Mouse (Mus musculus) embryonic facial prominence, embryonic 14.5 days (tissue): Measurements from ENCODE around the gene Ceacam9. TPM values are rescaled to one million over a fixed set of nuclear protein-coding genes. Genes with fewer than 3 reads are reported as not detected.
"Not testable (repeated sequence)": the region's sequence is repeated elsewhere in the genome, so short reads cannot be mapped to it uniquely, and the experiment has no call there.

Experiments used
- ATAC-seq: fragments of 200-750 bp; cut with Nextera tagmentation; 2 replicates; pipeline ENCODE4 v1.8.0; 2017; ENCODE audit warnings: low read depth, moderate number of reproducible peaks, moderate TSS enrichment
- DNase-seq: peaks from one replicate; pipeline ENCODE4 v3.0.0-alpha.2; 2015; ENCODE audit warnings: low spot score
- H3K27ac ChIP-seq: fragments of 300-500 bp; sonication (generic); replicated peaks from 2 replicates; pipeline ENCODE4 v1.5.1; 2014; ENCODE audit warnings: low read depth, mild to moderate bottlenecking, low read length, moderate library complexity
- H3K27me3 ChIP-seq: fragments of 300-500 bp; sonication (generic); replicated peaks from 2 replicates; pipeline ENCODE4 v1.6.1; 2014; ENCODE audit warnings: low read length; ENCODE audit not compliant: control insufficient read depth, insufficient read depth
- H3K36me3 ChIP-seq: fragments of 300-500 bp; sonication (generic); 2 replicates; pipeline ENCODE4 v1.6.1; 2014; ENCODE audit warnings: low read length, mixed read lengths; ENCODE audit not compliant: control insufficient read depth, insufficient read depth
- H3K4me1 ChIP-seq: fragments of 300-500 bp; sonication (generic); 2 replicates; pipeline ENCODE4 v1.6.1; 2014; ENCODE audit warnings: antibody characterized with exemption, low read length; ENCODE audit not compliant: control insufficient read depth, insufficient read depth
- H3K4me2 ChIP-seq: fragments of 300-500 bp; sonication (generic); 2 replicates; pipeline ENCODE4 v1.6.1; 2014; ENCODE audit warnings: low read depth, mild to moderate bottlenecking, low read length, moderate library complexity, mixed read lengths
- H3K4me3 ChIP-seq: fragments of 300-500 bp; sonication (generic); 2 replicates; pipeline ENCODE4 v1.5.1; 2014; ENCODE audit warnings: low read depth, mild to moderate bottlenecking, low read length
- H3K9ac ChIP-seq: fragments of 300-500 bp; sonication (generic); 2 replicates; pipeline ENCODE4 v1.6.1; 2014; ENCODE audit warnings: low read depth, mild to moderate bottlenecking, low read length, moderate library complexity, mixed read lengths
- H3K9me3 ChIP-seq: fragments of 300-500 bp; sonication (generic); 2 replicates; pipeline ENCODE4 v1.6.1; 2016; ENCODE audit warnings: low read length; ENCODE audit not compliant: control insufficient read depth
- WGBS: fragments of 180-500 bp; shearing (Covaris S2); extraction: QIAGEN DNeasy Blood & Tissue Kit; methylation state at CpG from one replicate; pipeline ENCODE4 v1.1.7; 2014; 5-methylcytosine and 5-hydroxymethylcytosine counted together
- polyA plus RNA-seq: library from polyadenylated mRNA; unstranded; fragments of >200 nt; fragmentation: Nextera tagmentation; extraction: Ambion mirVana; gene quantifications from 2 replicates; pipeline ENCODE4 v1.2.1, GENCODE M21; 2014

Gene Ceacam9
- not detected in 2 replicates for polyA plus RNA-seq

DNA sequence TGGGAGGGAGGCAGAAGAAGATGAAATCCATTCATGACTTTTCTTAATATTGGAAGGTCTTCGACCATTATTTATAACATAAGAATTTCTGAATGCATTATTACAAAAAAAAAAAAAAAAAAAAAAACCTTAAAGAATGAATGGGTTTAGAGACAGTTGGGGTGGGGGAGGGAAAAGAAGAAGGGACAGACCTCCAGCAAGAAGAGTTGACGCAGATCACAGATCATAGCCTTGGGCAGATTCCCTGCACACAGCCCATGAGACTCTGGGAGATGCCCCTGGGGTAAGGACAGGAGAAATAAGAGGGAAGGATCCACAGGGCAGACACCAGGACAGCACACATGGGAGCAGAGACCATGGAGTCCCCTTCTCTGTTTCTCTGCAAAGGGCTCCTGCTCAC is at the start of gene Ceacam9:
Ceacam9 (plus strand) TSS at position 301 of the 400 bp plus-strand sequence.
- H3K9ac ChIP-seq = no peak within 1 kb of the TSS
- H3K27me3 ChIP-seq = no peaks in the 10 kb centered on the region
- no peaks in the 10 kb centered on the region for H3K4me1 ChIP-seq
- no peaks in the 10 kb centered on the region for H3K9me3 ChIP-seq
- H3K36me3 ChIP-seq = no peaks in the 10 kb centered on the region
- no peak within 1 kb of the TSS for H3K27ac ChIP-seq
- no peak for DNase-seq
- no peak for ATAC-seq
- WGBS = 74% methylated on average over 2 of the region's 2 CpGs
- no peak within 1 kb of the TSS for H3K4me3 ChIP-seq
- no peak within 1 kb of the TSS for H3K4me2 ChIP-seq

GRCm38 (mm10) chr7:16673823-16674222 is 47.9 kb upstream of the Ceacam9 start:
- Histone ChIP-seq H3K4me1 (no peaks in the 10 kb centered on the region), H3K27ac (no peak overlapping the region), H3K9me3 (no peaks in the 10 kb centered on the region), H3K9ac (no peak overlapping the region), H3K27me3 (no peaks in the 10 kb centered on the region), H3K4me3 (no peak overlapping the region), H3K4me2 (no peak overlapping the region), H3K36me3 (no peaks in the 10 kb centered on the region)
- DNase-seq (no peak), ATAC-seq (no peak)
- WGBS = 63% methylated on average over 1 of the region's 1 CpGs

- H3K4me3 ChIP-seq, H3K27ac ChIP-seq, ATAC-seq, H3K27me3 ChIP-seq, H3K9ac ChIP-seq, H3K36me3 ChIP-seq, DNase-seq, H3K4me1 ChIP-seq, H3K9me3 ChIP-seq, H3K4me2 ChIP-seq: not testable (repeated sequence)
- 37% methylated on average over 5 of the region's 5 CpGs for WGBS
Measured at GRCm38 (mm10) chr7:16674699-16675098, 47.0 kb upstream of the Ceacam9 start.

DNA sequence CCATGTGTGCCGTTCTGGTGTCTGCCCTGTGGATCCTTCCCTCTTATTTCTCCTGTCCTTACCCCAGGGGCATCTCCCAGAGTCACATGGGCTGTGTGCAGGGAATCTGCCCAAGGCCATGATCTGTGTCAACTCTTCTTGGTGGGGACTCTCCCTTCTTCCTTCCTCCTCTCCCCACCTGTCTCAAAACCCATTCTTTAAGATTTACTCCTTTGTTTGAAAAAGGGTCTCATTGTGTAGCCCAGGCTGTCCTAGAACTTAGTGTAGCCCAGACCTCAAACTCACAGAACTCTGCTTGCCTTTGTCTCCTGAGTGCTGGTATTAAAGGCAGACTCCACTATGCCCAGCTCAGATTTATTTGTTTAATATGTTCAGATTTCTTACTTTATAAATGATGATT is 46.1 kb upstream of the Ceacam9 start, which contains the start of gene Ceacam15:
Ceacam15 (minus strand) TSS at position 101 of the 400 bp plus-strand sequence.
- Histone ChIP-seq H3K4me2 (no peak within 1 kb of the TSS), H3K9me3 (no peaks in the 10 kb centered on the region), H3K4me1 (no peaks in the 10 kb centered on the region), H3K27me3 (no peaks in the 10 kb centered on the region), H3K27ac (no peak within 1 kb of the TSS), H3K9ac (no peak within 1 kb of the TSS), H3K36me3 (no peaks in the 10 kb centered on the region), H3K4me3 (no peak within 1 kb of the TSS)
- ATAC-seq (no peak), DNase-seq (no peak)
- 33% methylated on average over 1 of the region's 1 CpGs for WGBS

- not testable (repeated sequence) for H3K4me1 ChIP-seq, H3K27me3 ChIP-seq, ATAC-seq, H3K27ac ChIP-seq, H3K4me3 ChIP-seq, H3K9ac ChIP-seq, H3K9me3 ChIP-seq, H3K36me3 ChIP-seq, H3K4me2 ChIP-seq, DNase-seq
- WGBS = 49% methylated on average over 3 of the region's 3 CpGs
Measured at GRCm38 (mm10) chr7:16680194-16680593, 41.5 kb upstream of the Ceacam9 start.

GRCm38 (mm10) chr7:16689196-16689595 is 32.5 kb upstream of the Ceacam9 start:
- Histone ChIP-seq H3K4me2 (no peak overlapping the region), H3K9me3 (peaks cover 8% of the 10 kb centered on the region; the same call in 1 of the 2 replicates), H3K27me3 (no peaks in the 10 kb centered on the region), H3K36me3 (no peaks in the 10 kb centered on the region), H3K9ac (no peak overlapping the region), H3K4me3 (no peak overlapping the region), H3K27ac (no peak overlapping the region), H3K4me1 (no peaks in the 10 kb centered on the region)
- WGBS = 70% methylated on average over 5 of the region's 5 CpGs
- DNase-seq = peak; percentile 11
- no peak for ATAC-seq

DNA sequence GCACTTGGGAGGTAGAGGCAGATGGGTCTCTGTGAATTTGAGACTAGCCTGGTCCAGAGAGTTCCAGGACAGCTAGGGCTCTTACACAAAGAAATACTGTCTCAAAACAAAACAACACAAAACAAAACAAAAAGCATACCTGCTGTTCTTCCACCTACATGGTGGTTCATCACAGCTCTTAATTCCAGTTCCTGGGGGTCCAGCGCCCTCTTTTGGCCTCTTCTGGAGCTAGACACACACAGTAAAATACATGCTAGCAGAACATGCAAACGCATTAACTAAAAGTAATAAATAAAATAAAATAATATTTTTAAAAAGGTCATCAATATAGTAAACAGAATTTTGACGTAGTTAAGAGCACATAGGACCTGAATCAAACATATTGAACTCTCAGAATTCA is 26.7 kb upstream of the Ceacam9 start:
- Histone ChIP-seq H3K9me3 (no peaks in the 10 kb centered on the region), H3K4me1 (no peaks in the 10 kb centered on the region), H3K27ac (no peak overlapping the region), H3K4me2 (no peak overlapping the region), H3K36me3 (no peaks in the 10 kb centered on the region), H3K4me3 (no peak overlapping the region), H3K27me3 (no peaks in the 10 kb centered on the region), H3K9ac (no peak overlapping the region)
- DNase-seq (no peak), ATAC-seq (no peak)
- WGBS = 35% methylated on average over 3 of the region's 3 CpGs

GRCm38 (mm10) chr7:16699042-16699441 is 22.7 kb upstream of the Ceacam9 start:
- WGBS = 57% methylated on average over 2 of the region's 2 CpGs

DNA sequence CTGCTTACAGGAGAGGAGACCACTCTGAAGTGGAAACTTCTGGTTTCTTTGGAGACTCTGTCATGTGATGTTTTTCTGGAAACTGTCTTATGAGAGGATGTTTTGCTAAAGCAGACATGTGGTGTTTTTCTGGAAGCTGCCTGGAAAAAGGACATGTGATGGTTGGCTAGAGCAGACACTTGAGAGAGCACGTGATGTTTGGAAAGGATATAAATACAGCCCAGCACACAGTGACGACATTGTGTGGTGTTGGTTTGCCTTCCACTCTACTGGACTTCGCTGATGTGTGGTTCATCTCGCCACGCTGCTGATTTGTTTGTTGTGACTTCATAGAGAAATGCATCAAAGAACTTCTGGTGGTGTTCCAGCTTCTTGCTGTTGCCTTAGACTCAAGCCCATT is 21.1 kb upstream of the Ceacam9 start:
- Histone ChIP-seq H3K27ac (no peak overlapping the region), H3K4me2 (no peak overlapping the region), H3K27me3 (no peaks in the 10 kb centered on the region), H3K9me3 (no peaks in the 10 kb centered on the region), H3K4me3 (no peak overlapping the region), H3K9ac (no peak overlapping the region), H3K4me1 (no peaks in the 10 kb centered on the region), H3K36me3 (no peaks in the 10 kb centered on the region)
- WGBS = 68% methylated on average over 5 of the region's 5 CpGs
- ATAC-seq = no peak
- no peak for DNase-seq

More at GRCm38 (mm10) chr7:16699042-16699441, 22.7 kb upstream of the Ceacam9 start:
- Histone ChIP-seq H3K4me2 (no peak overlapping the region), H3K9me3 (no peaks in the 10 kb centered on the region), H3K4me1 (no peaks in the 10 kb centered on the region), H3K9ac (no peak overlapping the region), H3K27ac (no peak overlapping the region), H3K4me3 (no peak overlapping the region), H3K27me3 (no peaks in the 10 kb centered on the region), H3K36me3 (no peaks in the 10 kb centered on the region)
- DNase-seq (no peak), ATAC-seq (no peak)
